Comparison of ENCODE assay signal across 8 mouse cellular contexts in the genomic region with DNA sequence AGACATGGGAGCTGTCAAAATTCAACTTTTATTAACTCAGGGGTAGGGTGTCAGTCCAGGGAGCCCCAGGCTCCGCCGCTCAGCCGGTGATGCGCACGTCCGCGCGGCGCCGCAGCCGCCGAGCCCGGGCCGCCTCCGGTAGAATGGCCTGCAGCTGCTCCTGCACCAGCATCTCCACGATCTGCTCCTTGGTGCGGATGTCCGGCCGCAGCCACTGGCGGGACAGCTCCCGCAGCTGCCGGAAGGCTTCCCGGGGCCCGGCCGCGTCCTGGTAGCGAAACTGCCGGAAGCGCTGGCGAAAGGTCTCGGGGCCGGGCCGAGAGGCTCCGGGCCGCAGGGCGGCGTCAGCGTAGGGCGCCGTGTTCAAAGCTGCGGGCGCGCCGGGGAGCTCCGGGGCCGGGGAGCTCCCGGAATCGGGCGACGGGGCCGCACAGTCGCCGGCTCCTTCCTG. TPM values are rescaled to one million over a fixed set of nuclear protein-coding genes. Genes with fewer than 3 reads are reported as not detected.
DNase-seq lines count a peak whose midpoint lies in the region; ATAC-seq and TF ChIP-seq lines count a peak whose summit lies in the region.

No protein-coding gene starts in this region.

- peak overlapping the region; percentile 70 for H3K4me3 ChIP-seq in cerebellum, adult 2 months (replicated peaks; ENCODE audit: insufficient read depth, low read depth, low read length)
- peak overlapping the region; percentile 95 for H3K4me3 ChIP-seq in hindbrain, embryonic 12.5 days

- peak; percentile 60 for ATAC-seq in hindbrain, embryonic 12.5 days (ENCODE audit: low FRiP score)

- TF ChIP-seq CTCF in cerebellum, adult 2 months (IDR thresholded peaks at IDR 0.05; ENCODE audit: borderline replicate concordance, insufficient read depth, low read depth, low read length): no peak

- no peaks in the 10 kb centered on the region for H3K27me3 ChIP-seq in cerebellum, adult 2 months (ENCODE audit: control insufficient read depth, insufficient read depth, low read length)
- no peaks in the 10 kb centered on the region for H3K27me3 ChIP-seq in hindbrain, embryonic 12.5 days

- H3K9me3 ChIP-seq in hindbrain, embryonic 12.5 days (replicated peaks): no peaks in the 10 kb centered on the region

- H3K36me3 ChIP-seq in hindbrain, embryonic 12.5 days: peaks cover 11% of the 10 kb centered on the region; the same call in 1 of the 2 replicates

- H3K4me2 ChIP-seq in hindbrain, embryonic 12.5 days (replicated peaks): peak overlapping the region; percentile 74

- no peaks in the 10 kb centered on the region for H3K4me1 ChIP-seq in cerebellum, adult 2 months (ENCODE audit: control insufficient read depth, insufficient read depth, low read length)
- H3K4me1 ChIP-seq in hindbrain, embryonic 12.5 days: peaks cover 13% of the 10 kb centered on the region; the same call in 1 of the 2 replicates

- H3K27ac ChIP-seq in cerebellum, adult 2 months (ENCODE audit: insufficient read depth, low read length): peak overlapping the region; percentile 43
- H3K27ac ChIP-seq in hindbrain, embryonic 12.5 days: peak overlapping the region; percentile 98

- peak; percentile 50 for DNase-seq in R1 (ENCODE audit: low read depth, low spot score)
- DNase-seq in cerebellum, adult 2 months: peak; percentile 63 to 76
- DNase-seq in frontal cortex, postnatal 14 days (ENCODE audit: low spot score in 2 of 2): peak; percentile 30 to 49
- peak; percentile 37 to 61 for DNase-seq in layer of hippocampus, postnatal 25 days (ENCODE audit: extremely low spot score in 1 of 2, low spot score in 1 of 2)
- DNase-seq in lung, postnatal 36 days: peak; percentile 63
- DNase-seq in right cerebral cortex, postnatal 14 days: peak; percentile 55
- DNase-seq in yolk sac, embryonic 10.5 days (ENCODE audit: low spot score): no peak

- TF ChIP-seq POLR2A in cerebellum, adult 2 months (IDR thresholded peaks at IDR 0.05; ENCODE audit: borderline replicate concordance, insufficient read depth, low read length): no peak

- peak overlapping the region; percentile 95 for H3K9ac ChIP-seq in hindbrain, embryonic 12.5 days

- under 1% methylated on average over 53 of the region's 53 CpGs for WGBS in cerebellum, adult 2 months
- under 1% methylated on average over 53 of the region's 53 CpGs for WGBS in hindbrain, embryonic 12.5 days

RNA-seq across cellular contexts. Expression of a gene that starts 0.2 kb away (rescaled TPM):
- 9.5 and 9.7 TPM in 2 replicates for polyA plus RNA-seq in cerebellum, adult 2 months (2012; rRNA removed)
- 6.4 and 6.7 TPM in 2 replicates for polyA plus RNA-seq in hindbrain, embryonic 12.5 days (2016; fragmentation: Nextera tagmentation; extraction: Ambion mirVana)
- 1 to 10 TPM; 4.3 to 4.6 TPM for total RNA-seq in layer of hippocampus, postnatal 25 days (2021)

RNA-seq across cellular contexts. Expression of a gene that starts 0.6 kb away (rescaled TPM):
- 80.6 and 82.5 TPM in 2 replicates for polyA plus RNA-seq in cerebellum, adult 2 months (2012; rRNA removed)
- 121 and 126 TPM in 2 replicates for polyA plus RNA-seq in hindbrain, embryonic 12.5 days (2016; fragmentation: Nextera tagmentation; extraction: Ambion mirVana)
- 100 to 1,000 TPM in 1 of 2 experiments, 10 to 100 TPM in 1; 99.6 to 114 TPM for total RNA-seq in layer of hippocampus, postnatal 25 days (2021)
